Mouse (Mus musculus): Measurements from ENCODE around the gene Uaca. TPM values are rescaled to one million over a fixed set of nuclear protein-coding genes. Genes with fewer than 3 reads are reported as not detected.

The Uaca gene
- polyA plus RNA-seq, 1 experiment from 2014 or later: 38.0 TPM

GRCm38 (mm10) chr9:60826759-60827158 is 32.4 kb downstream of the Uaca start:
- Histone ChIP-seq H3K27ac (ENCODE audit: low read length) (no peak overlapping the region), H3K27me3 (ENCODE audit: insufficient read depth, low read length) (no peaks in the 10 kb centered on the region), H3K4me3 (ENCODE audit: low read length) (no peak overlapping the region), H3K36me3 (ENCODE audit: insufficient read depth, low read length) (peaks cover 3% of the 10 kb centered on the region; the same call in 1 of the 2 replicates), H3K4me1 (ENCODE audit: insufficient read depth, low read length) (peaks cover 7% of the 10 kb centered on the region), H3K4me2 (replicated peaks; ENCODE audit: low read depth, low read length) (no peak overlapping the region), H3K9me3 (ENCODE audit: low read length) (peaks cover 3% of the 10 kb centered on the region; the same call in 1 of the 2 replicates), H3K9ac (replicated peaks; ENCODE audit: low read length) (no peak overlapping the region)
- 64% methylated on average over 7 of the region's 7 CpGs for WGBS
- peak; percentile 54; the same call in 1 of the 2 replicates for ATAC-seq (ENCODE audit: low FRiP score, low TSS enrichment)

GRCm38 (mm10) chr9:60828196-60828595 is 33.9 kb downstream of the Uaca start:
- H3K4me1 ChIP-seq (ENCODE audit: insufficient read depth, low read length): peaks cover 7% of the 10 kb centered on the region
- peaks cover 3% of the 10 kb centered on the region; the same call in 1 of the 2 replicates for H3K9me3 ChIP-seq (ENCODE audit: low read length)
- no peak overlapping the region for H3K4me3 ChIP-seq (ENCODE audit: low read length)
- WGBS: 67% methylated on average over 2 of the region's 2 CpGs
- no peak overlapping the region for H3K27ac ChIP-seq (ENCODE audit: low read length)
- H3K4me2 ChIP-seq (replicated peaks; ENCODE audit: low read depth, low read length): no peak overlapping the region
- H3K27me3 ChIP-seq (ENCODE audit: insufficient read depth, low read length): no peaks in the 10 kb centered on the region
- peaks cover 3% of the 10 kb centered on the region; the same call in 1 of the 2 replicates for H3K36me3 ChIP-seq (ENCODE audit: insufficient read depth, low read length)
- no peak overlapping the region for H3K9ac ChIP-seq (replicated peaks; ENCODE audit: low read length)
- no peak for ATAC-seq (ENCODE audit: low FRiP score, low TSS enrichment)

- no peak for ATAC-seq (ENCODE audit: low FRiP score, low TSS enrichment)
- Histone ChIP-seq H3K4me2 (replicated peaks; ENCODE audit: low read depth, low read length) (no peak overlapping the region), H3K27me3 (ENCODE audit: insufficient read depth, low read length) (no peaks in the 10 kb centered on the region), H3K9ac (replicated peaks; ENCODE audit: low read length) (no peak overlapping the region), H3K4me3 (ENCODE audit: low read length) (no peak overlapping the region), H3K9me3 (ENCODE audit: low read length) (peaks cover 4% of the 10 kb centered on the region; the same call in 1 of the 2 replicates), H3K4me1 (ENCODE audit: insufficient read depth, low read length) (peaks cover 7% of the 10 kb centered on the region), H3K27ac (ENCODE audit: low read length) (peak overlapping the region; percentile 43; the same call in 1 of the 2 replicates), H3K36me3 (ENCODE audit: insufficient read depth, low read length) (no peaks in the 10 kb centered on the region; the same call in 1 of the 2 replicates)
- WGBS: 25% methylated on average over 4 of the region's 4 CpGs
These were observed 35.3 kb downstream of the Uaca start for GRCm38 (mm10) chr9:60829610-60830009.

- Histone ChIP-seq H3K27me3 (ENCODE audit: insufficient read depth, low read length) (no peaks in the 10 kb centered on the region), H3K9me3 (ENCODE audit: low read length) (peaks cover 4% of the 10 kb centered on the region; the same call in 1 of the 2 replicates), H3K4me1 (ENCODE audit: insufficient read depth, low read length) (peaks cover 7% of the 10 kb centered on the region), H3K36me3 (ENCODE audit: insufficient read depth, low read length) (no peaks in the 10 kb centered on the region), H3K4me3 (ENCODE audit: low read length) (no peak overlapping the region), H3K9ac (replicated peaks; ENCODE audit: low read length) (no peak overlapping the region), H3K27ac (ENCODE audit: low read length) (peak overlapping the region; percentile 26; the same call in 1 of the 2 replicates), H3K4me2 (replicated peaks; ENCODE audit: low read depth, low read length) (no peak overlapping the region)
- ATAC-seq (ENCODE audit: low FRiP score, low TSS enrichment): no peak
- 49% methylated on average over 3 of the region's 3 CpGs for WGBS
These were observed 35.7 kb downstream of the Uaca start for GRCm38 (mm10) chr9:60830079-60830478.

GRCm38 (mm10) chr9:60832233-60832632 is 37.9 kb downstream of the Uaca start:
- ATAC-seq (ENCODE audit: low FRiP score, low TSS enrichment): no peak
- H3K9me3 ChIP-seq (ENCODE audit: low read length): peaks cover 4% of the 10 kb centered on the region; the same call in 1 of the 2 replicates
- no peak overlapping the region for H3K4me2 ChIP-seq (replicated peaks; ENCODE audit: low read depth, low read length)
- 92% methylated on average over 8 of the region's 8 CpGs for WGBS
- no peaks in the 10 kb centered on the region for H3K36me3 ChIP-seq (ENCODE audit: insufficient read depth, low read length)
- H3K27me3 ChIP-seq (ENCODE audit: insufficient read depth, low read length): no peaks in the 10 kb centered on the region
- no peak overlapping the region for H3K27ac ChIP-seq (ENCODE audit: low read length)
- H3K4me3 ChIP-seq (ENCODE audit: low read length): no peak overlapping the region
- peaks cover 21% of the 10 kb centered on the region for H3K4me1 ChIP-seq (ENCODE audit: insufficient read depth, low read length)
- H3K9ac ChIP-seq (replicated peaks; ENCODE audit: low read length): no peak overlapping the region

GRCm38 (mm10) chr9:60836151-60836550 is 41.8 kb downstream of the Uaca start:
- Histone ChIP-seq H3K9ac (replicated peaks; ENCODE audit: low read length) (no peak overlapping the region), H3K27me3 (ENCODE audit: insufficient read depth, low read length) (no peaks in the 10 kb centered on the region), H3K36me3 (ENCODE audit: insufficient read depth, low read length) (no peaks in the 10 kb centered on the region), H3K4me3 (ENCODE audit: low read length) (no peak overlapping the region), H3K4me1 (ENCODE audit: insufficient read depth, low read length) (peaks cover 42% of the 10 kb centered on the region), H3K9me3 (ENCODE audit: low read length) (peaks cover 4% of the 10 kb centered on the region; the same call in 1 of the 2 replicates), H3K27ac (ENCODE audit: low read length) (peak overlapping the region; percentile 85), H3K4me2 (replicated peaks; ENCODE audit: low read depth, low read length) (no peak overlapping the region)
- WGBS: 62% methylated on average over 5 of the region's 5 CpGs
- ATAC-seq (ENCODE audit: low FRiP score, low TSS enrichment): no peak

GRCm38 (mm10) chr9:60837078-60837448 is 42.7 kb downstream of the Uaca start:
- peak overlapping the region; percentile 65 for H3K9ac ChIP-seq (replicated peaks; ENCODE audit: low read length)
- peaks cover 50% of the 10 kb centered on the region for H3K4me1 ChIP-seq (ENCODE audit: insufficient read depth, low read length)
- no peaks in the 10 kb centered on the region for H3K36me3 ChIP-seq (ENCODE audit: insufficient read depth, low read length)
- WGBS: 31% methylated on average over 4 of the region's 4 CpGs
- H3K27ac ChIP-seq (ENCODE audit: low read length): peak overlapping the region; percentile 85
- H3K9me3 ChIP-seq (ENCODE audit: low read length): peaks cover 4% of the 10 kb centered on the region; the same call in 1 of the 2 replicates
- peak overlapping the region; percentile 33; the same call in 1 of the 2 replicates for H3K4me3 ChIP-seq (ENCODE audit: low read length)
- H3K4me2 ChIP-seq (replicated peaks; ENCODE audit: low read depth, low read length): peak overlapping the region; percentile 53
- ATAC-seq (ENCODE audit: low FRiP score, low TSS enrichment): peak; percentile 57
- no peaks in the 10 kb centered on the region for H3K27me3 ChIP-seq (ENCODE audit: insufficient read depth, low read length)

- ATAC-seq (ENCODE audit: low FRiP score, low TSS enrichment): peak; percentile 49
- Histone ChIP-seq H3K4me2 (replicated peaks; ENCODE audit: low read depth, low read length) (peak overlapping the region; percentile 53), H3K9me3 (ENCODE audit: low read length) (peaks cover 4% of the 10 kb centered on the region; the same call in 1 of the 2 replicates), H3K4me1 (ENCODE audit: insufficient read depth, low read length) (peaks cover 50% of the 10 kb centered on the region), H3K9ac (replicated peaks; ENCODE audit: low read length) (peak overlapping the region; percentile 65), H3K27me3 (ENCODE audit: insufficient read depth, low read length) (no peaks in the 10 kb centered on the region), H3K36me3 (ENCODE audit: insufficient read depth, low read length) (no peaks in the 10 kb centered on the region), H3K4me3 (ENCODE audit: low read length) (peak overlapping the region; percentile 33), H3K27ac (ENCODE audit: low read length) (peak overlapping the region; percentile 85)
- WGBS: 8% methylated on average over 20 of the region's 20 CpGs
These were observed 43.3 kb downstream of the Uaca start for GRCm38 (mm10) chr9:60837449-60838141.

GRCm38 (mm10) chr9:60838331-60838872 is 44.1 kb downstream of the Uaca start:
- H3K4me3 ChIP-seq (ENCODE audit: low read length): peak overlapping the region; percentile 33
- peak overlapping the region; percentile 85 for H3K27ac ChIP-seq (ENCODE audit: low read length)
- H3K4me1 ChIP-seq (ENCODE audit: insufficient read depth, low read length): peaks cover 50% of the 10 kb centered on the region
- H3K9me3 ChIP-seq (ENCODE audit: low read length): peaks cover 4% of the 10 kb centered on the region; the same call in 1 of the 2 replicates
- ATAC-seq (ENCODE audit: low FRiP score, low TSS enrichment): no peak
- 36% methylated on average over 9 of the region's 9 CpGs for whole genome bisulfite sequencing
- no peaks in the 10 kb centered on the region for H3K27me3 ChIP-seq (ENCODE audit: insufficient read depth, low read length)
- H3K4me2 ChIP-seq (replicated peaks; ENCODE audit: low read depth, low read length): peak overlapping the region; percentile 53
- H3K9ac ChIP-seq (replicated peaks; ENCODE audit: low read length): 0 out of 2 replicates have a peak overlapping the region, but pooled peaks have one; percentile 43
- no peaks in the 10 kb centered on the region for H3K36me3 ChIP-seq (ENCODE audit: insufficient read depth, low read length)

GRCm38 (mm10) chr9:60841393-60841792 is 47.1 kb downstream of the Uaca start:
- ATAC-seq (ENCODE audit: low FRiP score, low TSS enrichment): no peak
- Histone ChIP-seq H3K36me3 (ENCODE audit: insufficient read depth, low read length) (no peaks in the 10 kb centered on the region), H3K4me1 (ENCODE audit: insufficient read depth, low read length) (peaks cover 44% of the 10 kb centered on the region), H3K9ac (replicated peaks; ENCODE audit: low read length) (no peak overlapping the region), H3K27me3 (ENCODE audit: insufficient read depth, low read length) (no peaks in the 10 kb centered on the region), H3K4me2 (replicated peaks; ENCODE audit: low read depth, low read length) (peak overlapping the region; percentile 18; the same call in 1 of the 2 replicates), H3K4me3 (ENCODE audit: low read length) (no peak overlapping the region), H3K27ac (ENCODE audit: low read length) (peak overlapping the region; percentile 70), H3K9me3 (ENCODE audit: low read length) (no peaks in the 10 kb centered on the region)
- 23% methylated on average over 5 of the region's 5 CpGs for WGBS
